Mouse (Mus musculus): ENCODE measurements around the gene Slc12a6. TPM values are rescaled to one million over a fixed set of nuclear protein-coding genes. Genes with fewer than 3 reads are reported as not detected.

The Slc12a6 gene
- polyA plus RNA-seq (2016; fragmentation: Nextera tagmentation; extraction: Ambion mirVana), result 18.7 and 19.3 TPM in 2 replicates

GRCm38 (mm10) chr2:112265448-112266241 is at the start of gene Slc12a6:
Slc12a6 (plus strand) TSS chr2:112265825.
- WGBS, result under 1% methylated on average over 75 of the region's 85 CpGs
- H3K4me2 ChIP-seq (replicated peaks), result peak within 1 kb of the TSS; percentile 92
- H3K9ac ChIP-seq (replicated peaks), result peak within 1 kb of the TSS; percentile 85
- peak within 1 kb of the TSS; percentile 79 for H3K4me3 ChIP-seq
- peak; percentile 96 for ATAC-seq (ENCODE audit: low FRiP score, low read depth)
- H3K27ac ChIP-seq (replicated peaks), result peak within 1 kb of the TSS; percentile 95
- no peaks in the 10 kb centered on the region for H3K27me3 ChIP-seq
- no peaks in the 10 kb centered on the region for H3K36me3 ChIP-seq
- H3K9me3 ChIP-seq, result no peaks in the 10 kb centered on the region
- H3K4me1 ChIP-seq, result peaks cover 35% of the 10 kb centered on the region

- Histone ChIP-seq H3K36me3 (no peaks in the 10 kb centered on the region), H3K9ac (replicated peaks) (no peak overlapping the region), H3K4me3 (no peak overlapping the region), H3K27ac (replicated peaks) (no peak overlapping the region), H3K4me2 (replicated peaks) (no peak overlapping the region), H3K4me1 (no peaks in the 10 kb centered on the region), H3K9me3 (no peaks in the 10 kb centered on the region), H3K27me3 (no peaks in the 10 kb centered on the region)
- 8% methylated on average over 1 of the region's 1 CpGs for WGBS
- 0 out of 2 replicates have a peak, but pooled peaks have one; percentile 30 for ATAC-seq (ENCODE audit: low FRiP score, low read depth)
Observed at GRCm38 (mm10) chr2:112215977-112216376, 49.6 kb upstream of the Slc12a6 start.

- Histone ChIP-seq H3K4me2 (replicated peaks) (no peak overlapping the region), H3K9ac (replicated peaks) (no peak overlapping the region), H3K27me3 (no peaks in the 10 kb centered on the region), H3K27ac (replicated peaks) (no peak overlapping the region), H3K9me3 (no peaks in the 10 kb centered on the region), H3K4me3 (no peak overlapping the region), H3K36me3 (no peaks in the 10 kb centered on the region), H3K4me1 (no peaks in the 10 kb centered on the region)
- ATAC-seq (ENCODE audit: low FRiP score, low read depth), result no peak
- WGBS, result 77% methylated on average over 6 of the region's 6 CpGs
Observed at GRCm38 (mm10) chr2:112217614-112218013, 48.0 kb upstream of the Slc12a6 start.

- Histone ChIP-seq H3K27me3 (no peaks in the 10 kb centered on the region), H3K9me3 (no peaks in the 10 kb centered on the region), H3K36me3 (no peaks in the 10 kb centered on the region), H3K4me3 (no peak overlapping the region), H3K4me1 (no peaks in the 10 kb centered on the region), H3K9ac (replicated peaks) (no peak overlapping the region), H3K27ac (replicated peaks) (no peak overlapping the region), H3K4me2 (replicated peaks) (no peak overlapping the region)
- ATAC-seq (ENCODE audit: low FRiP score, low read depth), result no peak
- 88% methylated on average over 5 of the region's 5 CpGs for WGBS
Observed at GRCm38 (mm10) chr2:112220880-112221279, 44.7 kb upstream of the Slc12a6 start.

- no peak overlapping the region for H3K4me2 ChIP-seq (replicated peaks)
- no peak overlapping the region for H3K9ac ChIP-seq (replicated peaks)
- no peak overlapping the region for H3K4me3 ChIP-seq
- no peaks in the 10 kb centered on the region for H3K36me3 ChIP-seq
- no peaks in the 10 kb centered on the region for H3K27me3 ChIP-seq
- H3K4me1 ChIP-seq, result no peaks in the 10 kb centered on the region
- WGBS, result 78% methylated on average over 5 of the region's 5 CpGs
- no peak overlapping the region for H3K27ac ChIP-seq (replicated peaks)
- no peaks in the 10 kb centered on the region for H3K9me3 ChIP-seq
- no peak for ATAC-seq (ENCODE audit: low FRiP score, low read depth)
Observed at GRCm38 (mm10) chr2:112222607-112223006, 43.0 kb upstream of the Slc12a6 start.

- WGBS, result 65% methylated on average over 4 of the region's 4 CpGs
- H3K9ac ChIP-seq (replicated peaks), result no peak overlapping the region
- no peaks in the 10 kb centered on the region for H3K9me3 ChIP-seq
- H3K4me1 ChIP-seq, result no peaks in the 10 kb centered on the region
- ATAC-seq (ENCODE audit: low FRiP score, low read depth), result no peak
- H3K27ac ChIP-seq (replicated peaks), result no peak overlapping the region
- H3K4me3 ChIP-seq, result no peak overlapping the region
- H3K27me3 ChIP-seq, result no peaks in the 10 kb centered on the region
- H3K36me3 ChIP-seq, result no peaks in the 10 kb centered on the region
- H3K4me2 ChIP-seq (replicated peaks), result no peak overlapping the region
Observed at GRCm38 (mm10) chr2:112224356-112224755, 41.3 kb upstream of the Slc12a6 start.

GRCm38 (mm10) chr2:112232623-112233022 is 33.0 kb upstream of the Slc12a6 start:
- H3K4me1 ChIP-seq, result no peaks in the 10 kb centered on the region
- H3K4me3 ChIP-seq, result no peak overlapping the region
- no peaks in the 10 kb centered on the region for H3K27me3 ChIP-seq
- H3K9me3 ChIP-seq, result no peaks in the 10 kb centered on the region
- no peak overlapping the region for H3K27ac ChIP-seq (replicated peaks)
- WGBS, result 88% methylated on average over 1 of the region's 1 CpGs
- ATAC-seq (ENCODE audit: low FRiP score, low read depth), result no peak
- no peak overlapping the region for H3K9ac ChIP-seq (replicated peaks)
- H3K4me2 ChIP-seq (replicated peaks), result no peak overlapping the region
- no peaks in the 10 kb centered on the region for H3K36me3 ChIP-seq

- H3K4me1 ChIP-seq, result peaks cover 15% of the 10 kb centered on the region; the same call in 1 of the 2 replicates
- 84% methylated on average over 2 of the region's 2 CpGs for WGBS
- no peak overlapping the region for H3K27ac ChIP-seq (replicated peaks)
- no peaks in the 10 kb centered on the region for H3K36me3 ChIP-seq
- H3K4me2 ChIP-seq (replicated peaks), result no peak overlapping the region
- no peak overlapping the region for H3K9ac ChIP-seq (replicated peaks)
- no peak for ATAC-seq (ENCODE audit: low FRiP score, low read depth)
- H3K4me3 ChIP-seq, result no peak overlapping the region
- no peaks in the 10 kb centered on the region for H3K9me3 ChIP-seq
- peaks cover 8% of the 10 kb centered on the region; the same call in 1 of the 2 replicates for H3K27me3 ChIP-seq
Observed at GRCm38 (mm10) chr2:112236620-112237019, 29.0 kb upstream of the Slc12a6 start.

GRCm38 (mm10) chr2:112238006-112238405 is 27.6 kb upstream of the Slc12a6 start:
- H3K4me1 ChIP-seq, result peaks cover 15% of the 10 kb centered on the region; the same call in 1 of the 2 replicates
- no peak overlapping the region for H3K4me2 ChIP-seq (replicated peaks)
- no peak overlapping the region for H3K27ac ChIP-seq (replicated peaks)
- no peak overlapping the region for H3K9ac ChIP-seq (replicated peaks)
- H3K36me3 ChIP-seq, result no peaks in the 10 kb centered on the region
- H3K27me3 ChIP-seq, result peaks cover 8% of the 10 kb centered on the region; the same call in 1 of the 2 replicates
- no peaks in the 10 kb centered on the region for H3K9me3 ChIP-seq
- ATAC-seq (ENCODE audit: low FRiP score, low read depth), result no peak
- no peak overlapping the region for H3K4me3 ChIP-seq
- WGBS, result 6% methylated on average over 4 of the region's 4 CpGs

GRCm38 (mm10) chr2:112239212-112239934 is 26.3 kb upstream of the Slc12a6 start, which contains the start of gene Lpcat4:
Lpcat4 (plus strand) TSS chr2:112239468.
- Histone ChIP-seq H3K36me3 (0 out of 2 replicates have a peak, but pooled peaks cover 7% of the 10 kb centered on the region), H3K4me2 (replicated peaks) (peak within 1 kb of the TSS; percentile 88), H3K4me1 (peaks cover 15% of the 10 kb centered on the region; the same call in 1 of the 2 replicates), H3K9ac (replicated peaks) (peak within 1 kb of the TSS; percentile 70), H3K4me3 (peak within 1 kb of the TSS; percentile 63), H3K9me3 (no peaks in the 10 kb centered on the region), H3K27me3 (peaks cover 8% of the 10 kb centered on the region; the same call in 1 of the 2 replicates), H3K27ac (replicated peaks) (peak within 1 kb of the TSS; percentile 98)
- peak; percentile 90 for ATAC-seq (ENCODE audit: low FRiP score, low read depth)
- 0% methylated on average over 54 of the region's 94 CpGs for WGBS

GRCm38 (mm10) chr2:112239935-112240721 is 25.5 kb upstream of the Slc12a6 start:
- Histone ChIP-seq H3K9ac (replicated peaks) (peak overlapping the region; percentile 70), H3K4me2 (replicated peaks) (peak overlapping the region; percentile 88), H3K4me3 (peak overlapping the region; percentile 63), H3K27me3 (peaks cover 8% of the 10 kb centered on the region; the same call in 1 of the 2 replicates), H3K4me1 (peaks cover 15% of the 10 kb centered on the region; the same call in 1 of the 2 replicates), H3K36me3 (0 out of 2 replicates have a peak, but pooled peaks cover 10% of the 10 kb centered on the region), H3K9me3 (no peaks in the 10 kb centered on the region), H3K27ac (replicated peaks) (peak overlapping the region; percentile 98)
- peak; percentile 45 for ATAC-seq (ENCODE audit: low FRiP score, low read depth)
- WGBS, result 0% methylated on average over 28 of the region's 28 CpGs
